ENCODE assay signal across 11 mouse cellular contexts in genomic region chr3:104795661-104796340, GRCm38 (mm10). TPM values are rescaled to one million over a fixed set of nuclear protein-coding genes. Genes with fewer than 3 reads are reported as not detected.
DNase-seq lines count a peak whose midpoint lies in the region; ATAC-seq and TF ChIP-seq lines count a peak whose summit lies in the region.
"Had no signal": no experiment of that assay in that cellular context is flagged by ENCODE, and none has a peak within 500 bp of the region (broad histone marks: within the 10 kb centered on the region; RNA-seq: fewer than 3 reads in every experiment).

No protein-coding gene starts in this region.

- H3K27ac ChIP-seq in gastrocnemius, adult 2 months: 0 out of 2 replicates have a peak overlapping the region, but pooled peaks have one; percentile 52
- peak overlapping the region; percentile 90 for H3K27ac ChIP-seq in lung, embryonic 15.5 days
- H3K27ac ChIP-seq in lung, postnatal 0 days (ENCODE audit: low read length): no peak overlapping the region
- H3K27ac ChIP-seq in intestine, embryonic 15.5 days: peak overlapping the region; percentile 92
- H3K27ac ChIP-seq in stomach, embryonic 16.5 days (ENCODE audit: low read length): peak overlapping the region; percentile 94

- TF ChIP-seq CTCF in gastrocnemius, adult 2 months (IDR thresholded peaks at IDR 0.05): no peak
- no peak for TF ChIP-seq CTCF in lung, postnatal 0 days (IDR thresholded peaks at IDR 0.05)

- H3K4me2 ChIP-seq in lung, embryonic 15.5 days: no peak overlapping the region
- no peak overlapping the region for H3K4me2 ChIP-seq in lung, postnatal 0 days (replicated peaks; ENCODE audit: low read depth, low read length)
- no peak overlapping the region for H3K4me2 ChIP-seq in intestine, embryonic 15.5 days (replicated peaks)
- no peak overlapping the region for H3K4me2 ChIP-seq in stomach, embryonic 16.5 days (ENCODE audit: low read depth, low read length)

- peaks cover 59% of the 10 kb centered on the region for H3K4me1 ChIP-seq in lung, embryonic 15.5 days
- peaks cover 18% of the 10 kb centered on the region for H3K4me1 ChIP-seq in lung, postnatal 0 days (ENCODE audit: insufficient read depth, low read depth, low read length)
- peaks cover 61% of the 10 kb centered on the region for H3K4me1 ChIP-seq in intestine, embryonic 15.5 days (replicated peaks)
- peaks cover 50% of the 10 kb centered on the region for H3K4me1 ChIP-seq in stomach, embryonic 16.5 days (ENCODE audit: control insufficient read depth, insufficient read depth, low read length)

- no peak for ATAC-seq in lung, embryonic 15.5 days (ENCODE audit: borderline replicate concordance, extremely low read depth, low FRiP score, low TSS enrichment)
- no peak for ATAC-seq in lung, postnatal 0 days
- ATAC-seq in intestine, embryonic 15.5 days: peak; percentile 4
- ATAC-seq in stomach, embryonic 16.5 days (ENCODE audit: insufficient read depth, low FRiP score): no peak

- intact Hi-C loops in gastrocnemius, adult 2 months (cut with DNase I): no loop called here
- intact Hi-C loops in gastrocnemius, postnatal 14 days (cut with DNase I; ENCODE audit: low total_unique reads): no loop called here

- no peak for TF ChIP-seq EP300 in lung, postnatal 0 days (IDR thresholded peaks at IDR 0.05)

- H3K36me3 ChIP-seq in lung, embryonic 15.5 days: peaks cover 60% of the 10 kb centered on the region
- peaks cover 27% of the 10 kb centered on the region; the same call in 1 of the 2 replicates for H3K36me3 ChIP-seq in lung, postnatal 0 days (ENCODE audit: insufficient read depth, low read length)
- H3K36me3 ChIP-seq in intestine, embryonic 15.5 days: peaks cover 32% of the 10 kb centered on the region
- peaks cover 29% of the 10 kb centered on the region for H3K36me3 ChIP-seq in stomach, embryonic 16.5 days (ENCODE audit: control insufficient read depth, insufficient read depth, low read length)

- no peak overlapping the region for H3K4me3 ChIP-seq in gastrocnemius, adult 2 months
- no peak overlapping the region for H3K4me3 ChIP-seq in lung, embryonic 15.5 days
- no peak overlapping the region for H3K4me3 ChIP-seq in lung, postnatal 0 days (ENCODE audit: low read depth, low read length)
- no peak overlapping the region for H3K4me3 ChIP-seq in intestine, embryonic 15.5 days (replicated peaks)
- H3K4me3 ChIP-seq in stomach, embryonic 16.5 days (replicated peaks; ENCODE audit: low read length): no peak overlapping the region
- H3K4me3 ChIP-seq: megakaryocyte, embryonic 14.5 days had no signal

- H3K9ac ChIP-seq in lung, embryonic 15.5 days: no peak overlapping the region
- no peak overlapping the region for H3K9ac ChIP-seq in lung, postnatal 0 days (replicated peaks; ENCODE audit: low read depth)
- H3K9ac ChIP-seq in intestine, embryonic 15.5 days: peak overlapping the region; percentile 13; the same call in 1 of the 2 replicates
- no peak overlapping the region for H3K9ac ChIP-seq in stomach, embryonic 16.5 days (ENCODE audit: low read length)

- no peaks in the 10 kb centered on the region for H3K9me3 ChIP-seq in lung, embryonic 15.5 days
- no peaks in the 10 kb centered on the region for H3K9me3 ChIP-seq in lung, postnatal 0 days (ENCODE audit: low read length)
- no peaks in the 10 kb centered on the region for H3K9me3 ChIP-seq in intestine, embryonic 15.5 days
- H3K9me3 ChIP-seq in stomach, embryonic 16.5 days (replicated peaks; ENCODE audit: control insufficient read depth, low read length): no peaks in the 10 kb centered on the region
- H3K9me3 ChIP-seq: megakaryocyte, embryonic 14.5 days had no signal

- no peak for DNase-seq in gastrocnemius, adult 2 months
- no peak for DNase-seq in gastrocnemius, postnatal 14 days
- no peak for DNase-seq in lung, postnatal 0 days (ENCODE audit: low spot score)
- no peak for DNase-seq in embryo, embryonic 9.5 days (ENCODE audit: extremely low spot score)
- no peak for DNase-seq in thymus, postnatal 14 days
- DNase-seq: gastrocnemius, postnatal 10 days; layer of hippocampus, adult 9-11 months had no signal

- 61% methylated on average over 15 of the region's 15 CpGs for WGBS in lung, embryonic 15.5 days
- WGBS in lung, postnatal 0 days: 66% methylated on average over 15 of the region's 15 CpGs
- 55% methylated on average over 15 of the region's 15 CpGs for WGBS in intestine, embryonic 15.5 days
- WGBS in stomach, embryonic 16.5 days: 63% methylated on average over 15 of the region's 15 CpGs

- H3K27me3 ChIP-seq in lung, embryonic 15.5 days: no peaks in the 10 kb centered on the region
- H3K27me3 ChIP-seq in lung, postnatal 0 days (replicated peaks; ENCODE audit: insufficient read depth, low read length): no peaks in the 10 kb centered on the region
- H3K27me3 ChIP-seq in intestine, embryonic 15.5 days (replicated peaks): no peaks in the 10 kb centered on the region
- no peaks in the 10 kb centered on the region for H3K27me3 ChIP-seq in stomach, embryonic 16.5 days (ENCODE audit: control insufficient read depth, insufficient read depth, low read length)
- H3K27me3 ChIP-seq: megakaryocyte, embryonic 14.5 days had no signal

RNA-seq across cellular contexts. Expression of gene Rhoc, which starts 7.6 kb away (rescaled TPM):
- total RNA-seq in gastrocnemius, adult 2 months (2021): 10 to 100 TPM; 26.1 to 41.6 TPM
- 10 to 100 TPM; 59.8 to 78.3 TPM for total RNA-seq in gastrocnemius, postnatal 14 days (2021)
- polyA plus RNA-seq in lung, embryonic 15.5 days (2015; fragmentation: Nextera tagmentation; extraction: Ambion mirVana): 151 and 154 TPM in 2 replicates
- polyA plus RNA-seq in lung, postnatal 0 days (2015; fragmentation: Nextera tagmentation; extraction: Ambion mirVana): 242 and 258 TPM in 2 replicates
- 157 and 162 TPM in 2 replicates for polyA plus RNA-seq in intestine, embryonic 15.5 days (2015; fragmentation: Nextera tagmentation; extraction: Ambion mirVana)
- 163 and 168 TPM in 2 replicates for polyA plus RNA-seq in stomach, embryonic 16.5 days (2015; fragmentation: Nextera tagmentation; extraction: Ambion mirVana)

RNA-seq across cellular contexts. Expression of gene Fam19a3, which starts 14.2 kb away (rescaled TPM):
- 1 to 10 TPM; 2.7 to 4.2 TPM for total RNA-seq in gastrocnemius, adult 2 months (2021)
- total RNA-seq in gastrocnemius, postnatal 14 days (2021): 1 to 10 TPM; 3.2 to 4.0 TPM
- polyA plus RNA-seq in lung, embryonic 15.5 days (2015; fragmentation: Nextera tagmentation; extraction: Ambion mirVana): 0.17 TPM in 1 of 2 replicates, not detected in the other
- polyA plus RNA-seq in lung, postnatal 0 days (2015; fragmentation: Nextera tagmentation; extraction: Ambion mirVana): 0.02 TPM in 2 replicates
- polyA plus RNA-seq in intestine, embryonic 15.5 days (2015; fragmentation: Nextera tagmentation; extraction: Ambion mirVana): 0.08 TPM in 1 of 2 replicates, not detected in the other
- polyA plus RNA-seq in stomach, embryonic 16.5 days (2015; fragmentation: Nextera tagmentation; extraction: Ambion mirVana): 0.03 and 0.06 TPM in 2 replicates

RNA-seq across cellular contexts. Expression of gene Ppm1j, which starts 14.9 kb away (rescaled TPM):
- total RNA-seq in gastrocnemius, adult 2 months (2021): 10 to 100 TPM; 33.3 to 45.6 TPM
- total RNA-seq in gastrocnemius, postnatal 14 days (2021): 10 to 100 TPM; 34.7 to 37.9 TPM
- 3.4 and 6.0 TPM in 2 replicates for polyA plus RNA-seq in lung, embryonic 15.5 days (2015; fragmentation: Nextera tagmentation; extraction: Ambion mirVana)
- polyA plus RNA-seq in lung, postnatal 0 days (2015; fragmentation: Nextera tagmentation; extraction: Ambion mirVana): 3.7 and 4.4 TPM in 2 replicates
- 2.9 and 4.5 TPM in 2 replicates for polyA plus RNA-seq in intestine, embryonic 15.5 days (2015; fragmentation: Nextera tagmentation; extraction: Ambion mirVana)
- 3.2 and 3.6 TPM in 2 replicates for polyA plus RNA-seq in stomach, embryonic 16.5 days (2015; fragmentation: Nextera tagmentation; extraction: Ambion mirVana)

RNA-seq across cellular contexts. Expression of gene Mov10, which starts 22.6 kb away (rescaled TPM):
- total RNA-seq in gastrocnemius, adult 2 months (2021): 1 to 10 TPM in 1 of 2 experiments, under 1 TPM in 1; 0.38 to 2.5 TPM
- total RNA-seq in gastrocnemius, postnatal 14 days (2021): 1 to 10 TPM; 3.0 to 4.8 TPM
- polyA plus RNA-seq in lung, embryonic 15.5 days (2015; fragmentation: Nextera tagmentation; extraction: Ambion mirVana): 62.1 and 65.0 TPM in 2 replicates
- polyA plus RNA-seq in lung, postnatal 0 days (2015; fragmentation: Nextera tagmentation; extraction: Ambion mirVana): 22.2 and 28.8 TPM in 2 replicates
- 129 and 133 TPM in 2 replicates for polyA plus RNA-seq in intestine, embryonic 15.5 days (2015; fragmentation: Nextera tagmentation; extraction: Ambion mirVana)
- 68.0 and 78.2 TPM in 2 replicates for polyA plus RNA-seq in stomach, embryonic 16.5 days (2015; fragmentation: Nextera tagmentation; extraction: Ambion mirVana)
